Mouse (Mus musculus) layer of hippocampus, adult 18-20 months (tissue): ENCODE measurements around the gene Selenom. TPM values are rescaled to one million over a fixed set of nuclear protein-coding genes. Genes with fewer than 3 reads are reported as not detected.

Experiments used
- DNase-seq, 2 experiments: peaks; one replicate each; pipeline ENCODE4 v3.0.0; 2022; ENCODE audit warnings: low spot score in 2 of 2
- total RNA-seq, 2 experiments: library from RNA; stranded (reverse); gene quantifications; 2 replicates each; pipeline ENCODE4 v1.2.3; 2021

The Selenom gene
- total RNA-seq, 2 experiments from 2014 or later: 194 to 199 TPM

DNA sequence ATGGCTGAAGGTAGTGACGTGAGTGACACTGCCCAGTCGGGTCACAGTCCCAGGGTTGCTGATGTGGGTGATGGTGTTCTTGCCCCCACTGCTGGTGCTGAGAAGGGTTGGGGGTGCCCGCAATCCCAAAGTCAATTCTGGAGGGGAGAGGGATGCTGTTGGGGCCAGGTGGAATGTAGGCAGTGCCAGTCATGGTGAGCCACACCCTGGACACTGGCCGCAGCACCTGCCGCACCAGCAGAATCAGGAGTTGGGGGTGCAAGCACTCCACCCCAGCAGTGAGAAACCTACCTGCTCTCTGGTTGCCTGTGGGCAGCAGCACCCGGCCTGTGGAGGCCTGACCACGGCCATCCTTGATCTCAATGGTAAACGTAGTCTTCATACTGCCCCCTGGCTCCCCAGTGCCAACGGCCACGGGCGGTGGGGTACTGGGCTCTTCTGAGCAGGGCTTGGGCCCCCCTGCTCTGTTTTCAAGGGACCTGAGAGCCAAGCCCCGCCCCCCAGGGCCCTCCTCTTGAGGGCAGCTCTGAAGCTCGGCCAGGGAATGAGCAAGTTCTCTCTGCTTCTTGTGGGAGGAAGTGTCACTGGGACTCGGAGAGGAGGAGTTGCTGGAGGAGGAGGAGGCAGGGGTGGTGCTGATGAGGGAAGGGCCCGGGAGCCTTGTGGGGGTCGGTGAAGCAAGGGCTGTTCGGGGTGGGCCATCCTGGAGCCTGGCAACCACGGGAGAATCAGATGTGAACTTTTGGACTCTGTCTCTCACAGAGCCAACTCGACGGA, 15.2 kb downstream of the Selenom start:
- DNase-seq: no peak

DNA sequence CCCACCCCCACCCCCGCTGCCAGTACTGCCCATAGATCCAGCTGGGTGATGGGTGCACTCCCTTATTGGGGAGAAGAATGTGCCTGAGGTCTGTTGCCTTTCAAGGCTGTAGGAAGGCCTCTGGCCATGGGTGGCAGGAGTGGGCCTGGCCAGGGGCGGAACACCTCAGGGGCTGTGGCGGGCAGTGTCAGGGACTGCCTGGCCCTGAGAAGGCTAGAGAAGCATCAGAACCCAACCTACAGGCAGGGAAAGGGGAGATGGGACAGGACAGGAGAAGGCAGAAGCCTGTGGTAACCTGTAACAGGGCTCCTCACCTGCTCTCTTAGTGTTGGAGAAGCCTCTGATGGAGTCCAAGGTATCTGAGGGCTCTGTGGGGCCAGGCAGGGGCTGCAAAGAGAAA, 16.2 kb downstream of the Selenom start:
- DNase-seq: no peak

DNA sequence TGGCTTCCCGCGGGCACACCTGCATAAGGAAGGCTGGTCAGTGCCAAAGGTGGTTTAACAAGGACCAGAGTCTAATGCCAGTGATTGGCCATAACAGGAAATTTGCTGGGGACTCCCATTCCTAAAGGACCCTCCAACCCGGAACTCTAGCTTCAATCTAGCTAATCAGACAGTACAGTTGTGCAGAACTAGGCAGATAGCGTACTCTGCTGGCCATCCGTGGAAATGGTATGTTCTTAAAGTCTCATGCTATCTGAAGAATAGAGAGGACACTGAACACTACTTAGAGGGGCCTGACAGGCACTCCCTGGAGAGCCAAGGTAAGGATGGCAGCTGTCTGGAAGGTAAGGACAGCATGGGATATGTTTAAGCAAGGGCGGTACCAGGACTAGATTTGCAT, 17.1 kb downstream of the Selenom start:
- DNase-seq: peak in 1 of 2 experiments; percentile 52

DNA sequence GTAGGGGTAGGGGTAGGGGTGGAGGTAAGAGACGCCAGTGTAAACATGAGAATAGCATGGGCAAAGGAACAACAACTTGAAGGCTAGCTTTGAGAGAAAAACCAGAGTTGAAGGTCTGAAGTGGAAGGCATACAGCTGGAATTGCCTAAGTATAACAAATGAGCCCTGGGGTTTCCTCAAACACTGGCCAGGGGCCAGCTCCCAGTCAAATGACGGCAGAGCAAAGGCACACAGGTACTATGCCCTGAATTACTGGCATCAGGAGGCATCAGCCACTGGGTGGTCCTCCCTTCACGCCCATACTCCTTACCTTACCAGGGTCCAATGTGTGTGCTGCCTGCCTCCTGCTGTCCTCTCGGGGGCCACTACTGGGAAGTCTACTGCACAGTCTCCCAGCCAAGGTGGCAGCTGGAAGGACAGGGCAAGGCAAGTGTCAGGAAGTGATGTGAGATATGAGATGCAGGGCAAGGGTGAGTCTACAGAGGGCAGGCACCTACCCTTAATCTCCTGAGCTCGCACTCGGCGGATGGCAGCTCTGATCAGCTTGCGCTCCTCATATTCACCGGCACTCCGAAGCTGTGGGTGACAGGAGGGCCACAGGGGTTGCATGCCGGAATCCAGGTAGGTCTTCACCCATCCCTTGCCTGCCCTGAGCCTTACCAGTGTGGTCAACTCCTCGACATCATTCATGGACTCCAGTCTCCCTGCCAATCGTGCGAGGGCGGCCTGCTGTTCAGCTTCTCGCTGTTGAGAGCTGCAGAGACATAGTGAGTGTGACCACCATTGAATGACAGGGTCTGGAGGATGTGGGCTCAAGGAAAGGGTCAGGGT, 17.8 kb downstream of the Selenom start:
- no peak for DNase-seq

DNA sequence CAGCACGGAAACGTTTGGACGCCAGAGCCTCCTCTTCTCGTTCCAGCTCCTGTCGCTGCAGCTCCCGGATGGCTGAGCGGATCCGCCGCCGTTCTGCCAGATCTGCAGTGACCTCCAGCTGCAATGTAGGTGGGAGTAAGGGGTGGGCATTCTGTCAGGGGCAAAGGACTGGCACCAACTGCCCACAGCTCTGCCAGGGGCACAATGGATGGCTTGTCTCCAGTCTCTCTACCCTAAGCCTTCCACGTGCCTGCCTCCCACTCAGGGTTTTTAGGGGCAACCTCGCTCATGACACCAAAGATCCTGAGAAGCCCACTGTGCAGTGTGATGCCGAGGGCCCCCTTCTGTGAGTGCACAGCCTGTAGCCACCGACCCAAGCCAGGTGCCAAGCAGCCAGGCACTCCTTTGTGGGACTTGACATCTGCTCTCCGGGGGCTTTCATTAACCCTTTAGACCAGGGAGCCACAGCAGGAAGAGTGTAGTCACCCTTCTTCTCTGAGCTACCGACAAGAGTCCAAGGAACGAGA, 19.0 kb downstream of the Selenom start:
- no peak for DNase-seq

DNA sequence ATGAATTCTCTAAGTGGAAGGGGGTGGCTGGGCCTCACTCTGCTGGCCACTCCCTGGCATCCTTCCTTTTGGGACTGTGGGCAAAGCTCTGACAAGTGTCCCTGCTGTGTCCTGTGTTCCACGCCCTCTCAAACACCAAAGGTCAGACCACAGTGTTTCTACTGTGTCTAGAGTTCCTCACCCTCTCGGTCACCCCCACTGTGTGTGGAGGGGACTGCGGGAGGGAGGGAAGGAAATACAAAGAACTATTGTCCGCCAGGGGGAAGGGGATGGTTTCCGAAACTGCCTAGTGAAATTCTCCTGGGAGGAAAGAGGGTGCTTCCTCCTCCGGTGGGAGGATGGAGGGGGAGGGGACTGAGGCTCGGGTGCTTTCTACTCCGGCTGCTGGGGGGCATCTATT, 20.5 kb downstream of the Selenom start:
- DNase-seq: no peak

DNA sequence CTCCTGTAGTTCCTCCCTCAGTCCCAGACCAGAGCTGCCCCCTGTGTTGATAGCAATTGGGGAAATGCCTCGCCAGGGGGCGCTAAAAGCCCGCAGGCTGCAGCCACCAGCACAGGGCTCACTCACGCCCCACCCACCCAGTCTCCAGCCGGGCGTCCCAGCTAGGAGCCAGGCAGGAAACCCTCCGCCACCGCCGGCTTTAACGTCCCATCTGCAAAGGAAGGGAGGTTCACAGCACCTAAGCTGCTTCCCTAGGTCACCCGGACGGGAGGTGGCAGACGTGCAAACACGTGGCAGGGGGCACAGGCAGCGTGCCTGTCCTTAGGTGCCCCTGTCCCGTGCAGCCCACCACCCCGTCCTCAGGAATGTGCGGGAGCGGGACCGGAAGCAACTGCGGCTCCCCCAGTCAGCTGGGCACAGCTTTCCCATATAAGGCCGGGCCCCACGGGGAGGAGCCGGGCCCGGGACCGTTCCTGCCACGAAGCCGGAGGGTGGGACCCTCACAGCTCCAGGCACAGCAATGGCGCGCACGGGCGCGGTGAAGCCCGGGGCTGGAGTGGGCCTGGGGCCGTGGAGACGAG, 21.0 kb downstream of the Selenom start:
- peak; percentile 89 to 95 for DNase-seq

DNA sequence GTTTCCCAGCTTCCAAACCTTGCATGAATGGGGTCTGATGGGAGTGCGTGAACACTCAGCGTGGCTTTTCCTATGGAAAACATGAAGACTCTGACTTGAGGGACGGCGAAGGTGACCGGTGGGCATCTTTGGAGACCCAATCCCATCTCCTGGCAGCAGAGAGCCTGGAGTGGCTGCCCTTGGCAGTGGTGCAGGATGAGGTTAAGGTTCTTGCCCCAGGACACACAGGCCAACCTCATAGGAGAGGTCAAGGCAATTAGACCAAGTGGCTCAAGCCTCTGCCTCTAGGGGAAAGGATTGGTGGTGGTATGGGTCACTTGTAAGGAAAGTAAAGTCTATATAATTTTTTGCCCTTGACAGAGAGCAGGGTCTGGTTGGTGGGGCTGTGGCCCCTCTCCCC, 21.6 kb downstream of the Selenom start:
- DNase-seq: no peak

DNA sequence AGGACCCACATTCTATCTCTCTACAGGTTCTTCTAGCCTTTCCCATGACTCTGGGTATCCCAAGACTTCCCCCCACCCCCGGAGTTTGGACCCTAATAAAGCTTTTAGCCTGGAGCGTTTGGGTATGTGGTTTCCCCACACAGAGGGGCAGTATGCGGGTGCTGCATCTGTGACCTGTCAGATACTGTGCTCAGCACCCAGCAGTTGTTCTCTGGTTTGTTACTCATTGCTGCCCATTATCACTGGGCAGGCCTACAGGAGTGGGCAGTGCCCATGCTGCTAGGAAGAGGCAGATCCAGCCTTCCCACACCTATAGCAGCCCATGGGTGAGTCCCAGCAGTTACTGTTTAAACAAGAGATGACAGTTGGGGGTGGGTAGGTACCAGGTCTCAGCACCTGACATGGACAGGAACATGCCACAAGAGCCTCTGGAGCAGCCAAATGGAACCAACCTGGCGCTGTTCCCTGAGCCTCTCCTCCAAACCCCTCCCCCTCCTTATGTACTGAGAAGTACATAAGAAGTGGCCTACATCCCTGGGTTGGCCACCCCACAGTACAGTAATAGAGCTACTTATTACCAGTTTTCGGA, 22.4 kb downstream of the Selenom start:
- DNase-seq: no peak

DNA sequence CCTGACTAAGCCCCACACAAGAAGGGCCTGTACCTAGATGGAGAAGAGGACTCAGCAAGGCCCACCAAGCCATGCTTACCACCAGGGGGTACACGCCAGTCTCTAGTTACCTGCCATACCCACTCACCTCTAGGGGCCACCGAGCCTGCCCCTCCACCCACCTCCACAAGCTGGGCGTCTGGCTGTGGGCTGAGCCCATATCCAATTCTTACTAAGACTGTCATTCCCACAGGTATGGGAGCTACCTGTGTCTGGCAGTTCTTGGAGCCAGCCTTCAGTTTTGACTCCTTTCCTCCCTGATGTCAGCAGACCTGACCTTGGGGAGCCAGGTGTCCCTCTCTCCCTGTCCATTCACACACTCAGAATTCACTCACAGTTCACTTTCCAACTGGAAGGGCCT, 23.2 kb downstream of the Selenom start:
- no peak for DNase-seq

DNA sequence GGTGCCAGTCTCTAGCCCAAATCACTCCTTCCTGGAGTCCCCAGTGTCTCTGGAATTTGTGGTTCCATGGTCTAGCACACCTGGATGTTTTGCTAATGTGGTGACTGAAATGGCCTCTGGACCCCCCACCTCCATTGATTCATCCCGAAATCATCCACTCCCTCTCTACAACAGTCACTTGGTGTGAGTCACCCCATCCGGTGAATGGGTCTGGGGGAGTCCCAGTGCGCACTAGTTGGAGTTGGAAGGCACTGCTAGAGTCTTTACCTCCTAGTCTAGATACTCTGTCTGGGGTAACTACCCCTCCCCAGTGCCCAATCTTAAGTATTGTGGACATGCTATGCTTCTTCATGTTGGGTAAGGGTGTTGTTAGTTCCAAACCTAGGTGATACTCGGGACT, 23.9 kb downstream of the Selenom start:
- DNase-seq: no peak

DNA sequence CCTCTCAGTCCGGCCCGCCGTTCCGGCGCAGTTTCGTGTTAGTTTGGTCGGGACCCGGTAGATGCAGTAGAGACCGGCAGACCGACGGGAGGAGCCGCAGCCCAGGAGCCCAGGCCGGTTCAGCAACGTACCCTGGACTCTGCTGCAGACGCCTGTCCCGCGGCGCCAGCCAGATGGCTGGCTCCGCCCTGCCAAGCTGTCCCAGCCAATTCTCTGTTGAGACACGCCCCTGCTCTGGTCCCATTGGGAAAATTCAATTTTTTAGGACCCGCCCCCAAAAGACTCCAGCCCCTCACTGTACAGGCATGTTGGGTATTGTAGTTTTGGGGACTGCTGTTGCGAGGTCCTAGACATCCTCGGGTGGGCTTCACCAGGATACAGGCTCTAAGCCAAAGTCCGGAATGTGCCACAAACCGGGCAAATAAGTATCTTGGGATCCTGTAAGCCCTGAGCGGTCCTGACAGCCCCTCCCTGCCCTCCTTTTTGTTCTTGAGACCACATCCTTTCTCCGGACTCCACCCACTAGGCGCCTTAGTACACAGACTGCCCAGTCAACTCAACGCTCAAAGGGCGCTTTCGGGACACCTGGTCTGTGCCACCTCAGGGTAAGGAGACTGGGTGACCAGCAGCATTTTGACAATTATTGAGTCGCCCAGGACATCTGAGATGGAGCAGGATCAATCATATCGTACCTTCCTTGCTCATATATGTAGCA, 24.8 kb downstream of the Selenom start:
- DNase-seq: peak; percentile 80 to 95

DNA sequence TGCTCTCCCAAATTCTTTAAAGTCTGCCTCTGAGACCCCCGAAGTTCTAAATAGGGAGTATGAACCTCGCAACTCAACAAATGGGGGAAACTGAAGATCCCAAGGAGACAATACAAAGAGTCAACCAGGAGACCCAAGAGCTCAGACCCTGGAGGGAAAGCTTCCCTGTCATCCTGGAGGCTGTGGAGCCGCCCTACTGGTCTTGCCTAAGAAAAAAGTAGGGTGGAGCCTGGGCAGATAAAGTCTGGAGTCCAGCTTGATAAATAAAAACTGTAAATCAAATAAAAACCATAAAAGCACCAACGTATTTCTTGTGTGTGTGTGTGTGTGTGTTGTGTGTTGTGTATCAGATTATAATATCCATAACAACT, 25.3 kb downstream of the Selenom start:
- DNase-seq: no peak

DNA sequence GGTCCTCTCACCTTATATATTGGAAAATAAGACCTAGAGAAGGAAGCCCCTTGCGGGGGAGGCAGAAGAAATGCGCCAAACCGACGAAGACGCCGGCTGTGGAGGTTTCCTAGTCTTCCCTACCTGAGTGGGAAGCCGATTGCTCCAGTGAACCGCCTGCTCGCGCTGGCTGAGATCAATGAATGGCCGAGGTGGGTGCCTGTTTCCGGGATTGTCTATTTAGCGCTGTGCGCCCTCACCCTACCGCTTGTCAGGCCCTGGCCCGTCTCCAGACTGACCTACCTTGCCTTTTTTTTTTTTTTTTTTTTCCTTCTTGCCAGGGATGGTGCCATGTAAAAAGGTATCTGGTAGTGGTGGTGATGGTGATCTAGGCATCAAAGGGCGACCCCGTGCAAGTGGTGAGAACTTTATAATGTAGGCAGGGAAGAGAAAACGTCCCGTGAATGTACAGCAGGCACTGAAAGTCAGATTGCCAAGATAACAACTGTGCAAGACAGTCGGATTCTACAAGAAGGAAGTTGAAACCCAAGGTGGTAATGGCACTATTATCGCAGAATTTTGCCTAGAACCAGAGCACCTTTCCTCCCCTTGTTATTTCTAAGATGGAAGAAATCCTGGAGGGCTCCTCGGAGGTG, 26.1 kb downstream of the Selenom start, which contains the start of gene Smtn:
Gene Smtn, minus strand, starts transcription at position 162 of the 635 bp plus-strand sequence.
- no peak for DNase-seq

DNA sequence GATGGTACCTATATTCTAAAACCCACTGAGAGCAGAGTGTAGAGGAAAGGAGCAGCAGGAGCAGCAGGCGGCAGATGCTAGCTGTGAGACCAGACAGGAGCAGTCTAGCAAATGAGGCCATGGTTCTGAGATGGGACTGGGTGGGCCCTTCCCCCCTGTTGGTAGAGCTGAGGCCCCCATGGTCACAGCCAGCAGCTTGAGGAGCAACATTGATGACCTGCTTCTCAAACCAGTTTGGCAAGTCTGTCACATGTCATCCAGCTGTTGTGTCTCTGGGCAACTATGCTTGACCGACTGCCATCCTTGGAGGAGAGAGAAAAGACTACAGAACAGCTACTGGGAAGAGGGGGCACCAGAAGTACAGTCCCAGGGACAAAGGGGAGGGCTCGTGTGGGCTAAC, 27.4 kb downstream of the Selenom start:
- DNase-seq: no peak

DNA sequence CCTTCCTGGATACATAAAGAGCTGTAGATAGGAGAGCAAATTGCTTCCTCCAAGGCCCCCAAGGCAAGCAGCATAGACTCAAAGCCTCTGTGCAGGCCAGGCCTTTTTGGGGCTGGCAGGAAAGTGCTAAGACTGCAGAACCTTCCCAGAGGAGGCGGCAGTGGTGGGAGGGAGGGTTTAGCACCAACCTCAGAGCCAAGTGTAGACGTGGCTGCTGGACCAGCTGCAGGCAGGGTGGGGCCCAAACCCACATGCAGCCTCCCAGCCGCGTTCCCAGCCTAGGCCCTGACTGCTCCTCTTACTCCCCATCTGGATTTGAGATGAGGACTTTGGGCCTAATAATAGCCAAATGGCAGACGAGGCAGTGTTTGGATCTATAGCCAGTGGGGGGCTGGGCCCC, 28.5 kb downstream of the Selenom start:
- no peak for DNase-seq

DNA sequence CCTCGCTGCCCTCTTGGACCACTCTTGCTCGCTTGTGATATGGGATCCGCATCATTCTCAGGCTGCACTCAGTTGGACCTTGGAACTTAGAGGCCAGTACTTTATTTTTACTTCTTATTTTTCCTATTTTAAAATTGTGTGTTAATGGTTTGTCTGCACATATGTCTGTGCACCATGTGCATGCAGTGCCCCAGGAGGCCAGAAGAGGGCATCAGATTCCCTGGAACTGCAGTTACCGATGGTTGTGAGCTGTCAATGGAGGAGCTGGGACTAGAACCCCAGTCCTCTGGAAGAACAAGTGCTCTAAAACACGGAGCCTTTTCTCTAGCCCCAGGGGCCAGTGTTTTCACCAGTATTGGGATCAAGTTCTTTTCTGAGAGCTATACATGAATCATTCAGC, 29.9 kb downstream of the Selenom start:
- DNase-seq: no peak

DNA sequence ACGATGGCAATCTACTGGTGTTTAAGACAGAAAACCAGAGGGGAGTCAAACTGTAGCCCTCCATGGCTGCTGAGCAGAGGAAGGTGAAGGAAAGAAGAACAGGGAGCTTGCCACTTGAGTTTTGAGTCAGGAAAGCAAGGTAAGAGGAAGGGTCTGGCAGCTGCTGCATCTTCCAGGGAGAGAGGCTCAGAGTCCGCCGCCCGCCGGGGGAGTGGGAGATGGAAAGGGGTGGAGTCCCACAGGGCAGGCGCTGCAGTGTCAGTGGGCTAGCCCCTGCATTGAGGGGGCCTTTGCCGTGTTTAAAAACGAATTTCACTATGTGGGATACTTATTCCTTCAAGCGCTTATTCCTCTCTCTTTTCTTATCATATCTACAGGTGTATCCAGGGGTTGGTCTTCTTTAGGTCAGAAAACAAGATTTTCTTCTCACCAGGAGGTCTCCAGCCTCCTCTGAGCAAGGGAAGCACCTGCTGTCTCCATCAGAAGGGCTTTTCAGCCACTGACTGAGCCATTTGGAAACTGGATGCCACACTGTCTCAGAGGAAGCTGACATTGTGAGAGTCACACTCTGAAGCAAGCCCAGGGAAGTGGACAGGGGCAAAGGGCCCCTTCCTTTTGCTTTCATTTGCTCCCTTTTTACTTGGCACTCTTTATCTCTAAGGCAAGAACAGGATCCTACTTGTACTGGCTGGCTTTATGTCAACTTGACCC, 31.2 kb downstream of the Selenom start:
- DNase-seq: no peak

DNA sequence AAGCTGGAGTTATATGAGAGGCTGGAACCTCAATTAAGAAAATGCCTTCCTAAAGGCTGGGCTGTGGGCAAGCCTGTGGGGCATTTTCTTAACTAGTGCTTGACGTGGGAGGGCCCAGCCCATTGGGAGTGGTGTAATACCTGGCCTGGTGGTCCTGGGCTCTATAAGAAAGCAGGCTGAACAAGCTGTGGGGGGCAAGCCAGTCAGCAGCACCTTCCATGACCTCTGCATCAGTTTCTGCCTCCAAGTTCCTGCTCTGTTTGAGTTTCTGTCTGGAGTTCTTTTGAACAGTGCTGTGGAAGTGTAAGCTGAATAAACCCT, 31.7 kb downstream of the Selenom start:
- no peak for DNase-seq

DNA sequence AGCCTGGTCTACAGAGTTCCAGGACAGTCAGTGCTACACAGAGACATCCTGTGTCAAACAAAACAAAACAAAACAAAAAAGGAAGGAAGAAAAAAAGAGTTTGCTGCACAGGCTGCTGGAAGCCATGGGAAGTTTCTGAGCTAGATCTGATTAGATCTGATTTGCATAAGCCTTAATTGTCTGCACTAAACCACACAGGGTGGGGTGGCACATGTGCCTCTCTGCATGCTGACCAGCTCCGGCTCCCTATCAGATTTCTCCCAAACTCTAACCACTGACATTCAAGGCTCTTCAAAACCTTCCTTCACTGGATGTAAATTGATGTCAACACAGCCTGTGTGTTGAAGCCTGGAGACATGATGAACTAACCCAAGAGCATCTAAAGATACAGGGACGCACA, 32.6 kb downstream of the Selenom start:
- no peak for DNase-seq
